19 mouse cellular contexts compared by ENCODE assay signal in genomic region chr4:43248026-43248425, GRCm38 (mm10). TPM values are rescaled to one million over a fixed set of nuclear protein-coding genes. Genes with fewer than 3 reads are reported as not detected.
DNase-seq lines count a peak whose midpoint lies in the region; ATAC-seq and TF ChIP-seq lines count a peak whose summit lies in the region.
"Had no signal": no experiment of that assay in that cellular context is flagged by ENCODE, and none has a peak within 500 bp of the region (broad histone marks: within the 10 kb centered on the region; RNA-seq: fewer than 3 reads in every experiment).

No protein-coding gene starts in this region.

- H3K4me3 ChIP-seq in forebrain, embryonic 14.5 days (ENCODE audit: low read depth, low read length), result no peak overlapping the region
- no peak overlapping the region for H3K4me3 ChIP-seq in forebrain, postnatal 0 days (ENCODE audit: low read depth, low read length)
- H3K4me3 ChIP-seq in neural tube, embryonic 15.5 days (replicated peaks), result no peak overlapping the region
- no peak overlapping the region for H3K4me3 ChIP-seq in midbrain, embryonic 13.5 days (replicated peaks)
- H3K4me3 ChIP-seq: embryonic facial prominence, embryonic 15.5 days; heart, embryonic 15.5 days; limb, embryonic 13.5 days; liver, embryonic 13.5 days; lung, embryonic 15.5 days had no signal

- TF ChIP-seq CTCF in forebrain, postnatal 0 days (IDR thresholded peaks at IDR 0.05; ENCODE audit: low read depth), result no peak

- H3K9ac ChIP-seq in forebrain, embryonic 14.5 days (ENCODE audit: low read length), result no peak overlapping the region
- H3K9ac ChIP-seq in forebrain, postnatal 0 days, result no peak overlapping the region
- H3K9ac ChIP-seq in neural tube, embryonic 15.5 days (replicated peaks), result no peak overlapping the region
- no peak overlapping the region for H3K9ac ChIP-seq in midbrain, embryonic 13.5 days (replicated peaks)
- H3K9ac ChIP-seq: embryonic facial prominence, embryonic 15.5 days; heart, embryonic 15.5 days; limb, embryonic 13.5 days; liver, embryonic 13.5 days; lung, embryonic 15.5 days had no signal

- H3K27me3 ChIP-seq in forebrain, embryonic 14.5 days (replicated peaks; ENCODE audit: control insufficient read depth, insufficient read depth, low read length), result no peaks in the 10 kb centered on the region
- H3K27me3 ChIP-seq in forebrain, postnatal 0 days (ENCODE audit: insufficient read depth, low read length), result no peaks in the 10 kb centered on the region
- H3K27me3 ChIP-seq in neural tube, embryonic 15.5 days (replicated peaks), result no peaks in the 10 kb centered on the region
- no peaks in the 10 kb centered on the region for H3K27me3 ChIP-seq in midbrain, embryonic 13.5 days
- H3K27me3 ChIP-seq: embryonic facial prominence, embryonic 15.5 days; heart, embryonic 15.5 days; limb, embryonic 13.5 days; liver, embryonic 13.5 days; lung, embryonic 15.5 days had no signal

- no peaks in the 10 kb centered on the region for H3K9me3 ChIP-seq in forebrain, embryonic 14.5 days (replicated peaks; ENCODE audit: control insufficient read depth, low read length)
- H3K9me3 ChIP-seq in forebrain, postnatal 0 days (ENCODE audit: low read length), result no peaks in the 10 kb centered on the region
- no peaks in the 10 kb centered on the region for H3K9me3 ChIP-seq in neural tube, embryonic 15.5 days (replicated peaks)
- no peaks in the 10 kb centered on the region for H3K9me3 ChIP-seq in midbrain, embryonic 13.5 days
- H3K9me3 ChIP-seq: embryonic facial prominence, embryonic 15.5 days; heart, embryonic 15.5 days; limb, embryonic 13.5 days; liver, embryonic 13.5 days; lung, embryonic 15.5 days had no signal

- ATAC-seq in forebrain, embryonic 14.5 days, result no peak
- ATAC-seq in forebrain, postnatal 0 days, result no peak
- no peak for ATAC-seq in neural tube, embryonic 15.5 days (ENCODE audit: low FRiP score)
- ATAC-seq in midbrain, embryonic 13.5 days, result peak; percentile 34
- ATAC-seq: inflammation-experienced regulatory T-cells, adult 6 months had no signal

- peaks cover 3% of the 10 kb centered on the region; the same call in 1 of the 2 replicates for H3K4me1 ChIP-seq in forebrain, embryonic 14.5 days (ENCODE audit: control insufficient read depth, insufficient read depth, low read length)
- no peaks in the 10 kb centered on the region for H3K4me1 ChIP-seq in forebrain, postnatal 0 days (ENCODE audit: insufficient read depth)
- no peaks in the 10 kb centered on the region for H3K4me1 ChIP-seq in neural tube, embryonic 15.5 days
- peaks cover 14% of the 10 kb centered on the region for H3K4me1 ChIP-seq in midbrain, embryonic 13.5 days (replicated peaks)
- H3K4me1 ChIP-seq: heart, embryonic 15.5 days; liver, embryonic 13.5 days; lung, embryonic 15.5 days had no signal

- H3K4me2 ChIP-seq in forebrain, embryonic 14.5 days (ENCODE audit: low read length), result no peak overlapping the region
- no peak overlapping the region for H3K4me2 ChIP-seq in forebrain, postnatal 0 days (ENCODE audit: low read depth)
- H3K4me2 ChIP-seq in neural tube, embryonic 15.5 days, result no peak overlapping the region
- H3K4me2 ChIP-seq in midbrain, embryonic 13.5 days (replicated peaks), result no peak overlapping the region
- H3K4me2 ChIP-seq: embryonic facial prominence, embryonic 15.5 days; heart, embryonic 15.5 days; limb, embryonic 13.5 days; liver, embryonic 13.5 days; lung, embryonic 15.5 days had no signal

- no peak overlapping the region for H3K27ac ChIP-seq in forebrain, embryonic 14.5 days (ENCODE audit: low read depth, low read length)
- H3K27ac ChIP-seq in forebrain, postnatal 0 days (ENCODE audit: low read depth, low read length), result no peak overlapping the region
- no peak overlapping the region for H3K27ac ChIP-seq in neural tube, embryonic 15.5 days (replicated peaks)
- H3K27ac ChIP-seq in midbrain, embryonic 13.5 days, result 0 out of 2 replicates have a peak overlapping the region, but pooled peaks have one; percentile 30
- H3K27ac ChIP-seq: embryonic facial prominence, embryonic 15.5 days; heart, embryonic 15.5 days; liver, embryonic 13.5 days; lung, embryonic 15.5 days had no signal

- DNase-seq in forebrain, embryonic 14.5 days (ENCODE audit: low spot score), result peak; percentile 6
- no peak for DNase-seq in forebrain, postnatal 0 days
- DNase-seq in neural tube, embryonic 10.5 days (ENCODE audit: extremely low spot score, low spot score), result peak; percentile 16
- DNase-seq in Muller cell, postnatal 12 days (ENCODE audit: inconsistent ontology term), result no peak
- DNase-seq in frontal cortex, postnatal 36 days (ENCODE audit: low spot score in 2 of 2), result no peak
- DNase-seq: cerebellum, adult 8-10 months; kidney, adult 2 months; kidney, postnatal 10 days; liver, embryonic 13.5 days; lung, postnatal 4 days; thymus, postnatal 14 days had no signal

- peaks cover 28% of the 10 kb centered on the region for H3K36me3 ChIP-seq in forebrain, embryonic 14.5 days (ENCODE audit: control insufficient read depth, insufficient read depth, low read length)
- H3K36me3 ChIP-seq in forebrain, postnatal 0 days (ENCODE audit: insufficient read depth), result peaks cover 29% of the 10 kb centered on the region
- H3K36me3 ChIP-seq in neural tube, embryonic 15.5 days, result peaks cover 30% of the 10 kb centered on the region
- H3K36me3 ChIP-seq in midbrain, embryonic 13.5 days, result peaks cover 57% of the 10 kb centered on the region
- H3K36me3 ChIP-seq: limb, embryonic 13.5 days; liver, embryonic 13.5 days; lung, embryonic 15.5 days had no signal

- WGBS in forebrain, embryonic 14.5 days, result 9% methylated on average over 7 of the region's 7 CpGs
- 18% methylated on average over 7 of the region's 7 CpGs for WGBS in forebrain, postnatal 0 days
- 18% methylated on average over 7 of the region's 7 CpGs for WGBS in neural tube, embryonic 15.5 days
- 9% methylated on average over 7 of the region's 7 CpGs for WGBS in midbrain, embryonic 13.5 days

RNA-seq across cellular contexts. Expression of gene Atp8b5, which starts 18.9 kb away (rescaled TPM):
- polyA plus RNA-seq in forebrain, embryonic 14.5 days (2014; fragmentation: Nextera tagmentation; extraction: Ambion mirVana), result 0.46 and 0.79 TPM in 2 replicates
- 0.38 and 1.8 TPM in 2 replicates for total RNA-seq in forebrain, postnatal 0 days (2014; rRNA removed)
- polyA plus RNA-seq in forebrain, postnatal 0 days (2015; fragmentation: Nextera tagmentation; extraction: Ambion mirVana), result 0.23 and 0.52 TPM in 2 replicates
- 0.36 and 0.78 TPM in 2 replicates for polyA plus RNA-seq in neural tube, embryonic 15.5 days (2015; fragmentation: Nextera tagmentation; extraction: Ambion mirVana)
- polyA plus RNA-seq in midbrain, embryonic 13.5 days (2015; fragmentation: Nextera tagmentation; extraction: Ambion mirVana), result 0.23 and 0.35 TPM in 2 replicates
- total RNA-seq: gastrocnemius, adult 18-20 months had no signal
- polyA plus RNA-seq: inflammation-experienced regulatory T-cells, adult 6 months had no signal

Comparison
In these comparisons a context has a peak if more than half of its experiments do, and no peak if none do; other contexts are left out.
1. DNase-seq: peak in forebrain, embryonic 14.5 days (single experiment) and neural tube, embryonic 10.5 days (single experiment); none in forebrain, postnatal 0 days (single experiment), Muller cell, postnatal 12 days (single experiment) and frontal cortex, postnatal 36 days (0 of 2).